Mouse (Mus musculus): Measurements from ENCODE around the gene Soat2. TPM values are rescaled to one million over a fixed set of nuclear protein-coding genes. Genes with fewer than 3 reads are reported as not detected.

Soat2 gene
- polyA plus RNA-seq, 1 experiment from 2014 or later, result 0.30 TPM

DNA sequence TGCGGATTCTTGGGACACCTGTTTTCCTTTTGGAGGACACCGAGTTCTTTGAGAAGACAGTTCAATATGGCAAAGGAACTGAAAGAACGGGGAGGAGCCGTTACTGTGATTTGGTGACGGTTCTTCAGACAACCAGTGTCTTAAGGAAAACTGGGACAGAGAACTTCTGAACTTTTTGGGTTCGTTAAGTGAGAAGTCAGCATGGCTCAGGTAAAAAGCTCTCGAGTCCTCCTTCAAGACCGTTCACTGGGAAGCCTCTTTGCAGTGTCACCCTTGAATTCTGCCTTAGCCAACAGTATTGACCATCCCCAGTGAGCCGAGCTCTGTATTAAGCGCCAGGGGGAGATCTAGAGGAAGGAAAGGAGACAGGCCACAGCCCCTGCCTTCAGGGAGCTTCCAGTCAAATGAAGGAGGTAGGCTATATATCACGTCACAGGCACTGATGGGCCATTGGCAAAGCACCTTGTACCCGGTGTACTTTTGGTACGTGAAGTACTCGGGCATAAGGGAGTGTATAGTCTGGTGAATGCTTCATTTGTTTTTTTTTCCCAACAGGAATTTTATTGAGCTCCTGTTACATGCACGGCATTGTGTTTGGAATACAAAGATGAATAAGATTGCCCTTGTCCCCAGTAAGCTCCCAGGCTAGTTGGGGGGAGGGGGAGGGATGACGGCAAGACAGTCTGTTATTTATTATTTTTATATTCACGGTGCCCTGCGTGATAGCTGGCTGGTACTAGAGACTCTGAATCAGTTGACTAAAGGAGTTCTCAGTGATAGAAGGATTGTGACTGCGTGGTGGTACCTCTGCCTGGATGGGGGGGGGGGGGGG is 54.6 kb downstream of the Soat2 start, which contains the start of gene Csad:
Gene Csad (minus strand): TSS at position 51 of the 832 bp plus-strand sequence.
- H3K9ac ChIP-seq (ENCODE audit: low read length), result peak within 1 kb of the TSS; percentile 98
- peak within 1 kb of the TSS; percentile 85 for H3K4me3 ChIP-seq (ENCODE audit: low read length)
- peaks cover 22% of the 10 kb centered on the region for H3K36me3 ChIP-seq (ENCODE audit: control insufficient read depth, insufficient read depth, low read length)
- WGBS, result 36% methylated on average over 19 of the region's 19 CpGs
- H3K4me2 ChIP-seq (ENCODE audit: low read depth, low read length), result peak within 1 kb of the TSS; percentile 76
- no peaks in the 10 kb centered on the region for H3K9me3 ChIP-seq (ENCODE audit: control insufficient read depth, low read length)
- peaks cover 30% of the 10 kb centered on the region for H3K4me1 ChIP-seq (replicated peaks; ENCODE audit: control insufficient read depth, insufficient read depth, low read length)
- ATAC-seq (ENCODE audit: low read depth), result no peak
- H3K27me3 ChIP-seq (ENCODE audit: control insufficient read depth, insufficient read depth, low read depth, low read length), result no peaks in the 10 kb centered on the region
- H3K27ac ChIP-seq (ENCODE audit: low read length), result peak within 1 kb of the TSS; percentile 100

DNA sequence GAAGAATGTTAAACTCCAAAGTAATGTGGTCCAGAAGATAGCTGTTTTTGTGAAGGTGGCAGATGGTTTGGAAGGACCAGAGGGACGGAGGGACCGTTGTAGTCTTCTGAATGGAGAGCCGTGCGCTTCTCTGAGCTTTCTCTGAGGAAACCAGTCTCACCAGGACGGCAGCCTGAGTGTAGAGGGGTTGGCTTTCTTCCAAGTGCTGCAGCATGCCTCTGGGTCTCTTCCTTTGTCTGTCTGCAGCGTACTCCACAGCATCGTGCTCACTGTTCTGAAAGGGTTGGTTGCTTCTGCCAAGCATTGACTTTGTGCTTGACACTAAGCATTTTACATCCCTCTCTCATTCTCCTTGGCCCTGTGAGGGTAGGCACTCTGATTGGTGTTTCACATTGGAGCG is 55.5 kb downstream of the Soat2 start:
- H3K27ac ChIP-seq (ENCODE audit: low read length), result peak overlapping the region; percentile 44; the same call in 1 of the 2 replicates
- peak overlapping the region; percentile 85 for H3K4me3 ChIP-seq (ENCODE audit: low read length)
- H3K9me3 ChIP-seq (ENCODE audit: control insufficient read depth, low read length), result no peaks in the 10 kb centered on the region
- H3K27me3 ChIP-seq (ENCODE audit: control insufficient read depth, insufficient read depth, low read depth, low read length), result no peaks in the 10 kb centered on the region
- H3K36me3 ChIP-seq (ENCODE audit: control insufficient read depth, insufficient read depth, low read length), result peaks cover 26% of the 10 kb centered on the region
- 26% methylated on average over 8 of the region's 8 CpGs for WGBS
- H3K4me1 ChIP-seq (replicated peaks; ENCODE audit: control insufficient read depth, insufficient read depth, low read length), result peaks cover 30% of the 10 kb centered on the region
- H3K4me2 ChIP-seq (ENCODE audit: low read depth, low read length), result peak overlapping the region; percentile 76
- H3K9ac ChIP-seq (ENCODE audit: low read length), result peak overlapping the region; percentile 98
- ATAC-seq (ENCODE audit: low read depth), result no peak

DNA sequence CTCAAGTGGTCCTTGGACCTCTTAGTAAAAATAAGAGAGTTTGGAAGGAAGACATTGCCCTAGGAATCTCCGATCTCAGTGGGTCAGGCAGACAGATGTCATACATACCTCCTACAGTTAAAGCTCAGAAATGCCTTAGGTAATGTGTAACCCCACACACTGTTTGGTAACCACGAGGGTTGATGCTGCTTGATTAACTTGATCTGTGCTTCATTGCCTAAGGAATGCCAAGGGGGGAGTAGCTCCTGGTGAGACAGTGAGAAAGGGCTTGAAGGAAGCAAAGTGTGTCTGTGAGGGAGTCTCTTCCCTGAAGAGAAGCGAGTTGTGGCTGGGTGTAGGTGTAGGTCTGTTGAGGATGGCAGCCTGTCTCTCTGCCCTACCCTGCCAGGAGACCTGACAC is 57.0 kb downstream of the Soat2 start:
- Histone ChIP-seq H3K36me3 (ENCODE audit: control insufficient read depth, insufficient read depth, low read length) (peaks cover 31% of the 10 kb centered on the region), H3K4me1 (replicated peaks; ENCODE audit: control insufficient read depth, insufficient read depth, low read length) (peaks cover 28% of the 10 kb centered on the region), H3K27ac (ENCODE audit: low read length) (no peak overlapping the region), H3K27me3 (ENCODE audit: control insufficient read depth, insufficient read depth, low read depth, low read length) (no peaks in the 10 kb centered on the region), H3K4me3 (ENCODE audit: low read length) (no peak overlapping the region), H3K4me2 (ENCODE audit: low read depth, low read length) (no peak overlapping the region), H3K9ac (ENCODE audit: low read length) (peak overlapping the region; percentile 28; the same call in 1 of the 2 replicates), H3K9me3 (ENCODE audit: control insufficient read depth, low read length) (no peaks in the 10 kb centered on the region)
- ATAC-seq (ENCODE audit: low read depth), result no peak
- WGBS, result 76% methylated on average over 3 of the region's 3 CpGs

DNA sequence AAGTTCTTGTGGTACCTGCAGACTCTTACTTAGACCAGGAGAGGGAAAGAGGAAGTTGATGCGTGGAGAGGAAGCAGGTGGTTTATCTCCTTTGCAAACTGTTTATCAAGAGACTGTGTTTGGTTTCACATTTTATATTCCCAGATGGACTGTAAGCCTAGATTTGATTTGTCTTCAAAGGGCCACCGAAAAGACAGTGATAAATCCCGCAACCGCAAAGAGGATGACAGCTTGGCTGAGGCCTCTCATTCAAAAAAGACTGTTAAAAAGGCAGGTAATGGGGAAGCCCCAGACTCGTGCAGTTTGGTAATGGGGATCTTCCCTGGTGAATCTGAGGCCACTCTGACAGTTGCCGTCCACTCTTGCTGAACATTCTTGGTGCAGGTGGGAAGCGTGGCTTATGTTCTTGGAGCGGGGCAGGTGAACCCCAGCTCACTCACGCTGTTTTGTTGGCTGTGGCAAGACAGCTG is 57.8 kb downstream of the Soat2 start:
- Histone ChIP-seq H3K4me3 (ENCODE audit: low read length) (no peak overlapping the region), H3K4me1 (replicated peaks; ENCODE audit: control insufficient read depth, insufficient read depth, low read length) (peaks cover 26% of the 10 kb centered on the region), H3K27ac (ENCODE audit: low read length) (no peak overlapping the region; the same call in 1 of the 2 replicates), H3K9ac (ENCODE audit: low read length) (no peak overlapping the region), H3K36me3 (ENCODE audit: control insufficient read depth, insufficient read depth, low read length) (peaks cover 39% of the 10 kb centered on the region), H3K9me3 (ENCODE audit: control insufficient read depth, low read length) (no peaks in the 10 kb centered on the region), H3K27me3 (ENCODE audit: control insufficient read depth, insufficient read depth, low read depth, low read length) (no peaks in the 10 kb centered on the region), H3K4me2 (ENCODE audit: low read depth, low read length) (no peak overlapping the region)
- ATAC-seq (ENCODE audit: low read depth), result no peak
- WGBS, result 64% methylated on average over 9 of the region's 9 CpGs

DNA sequence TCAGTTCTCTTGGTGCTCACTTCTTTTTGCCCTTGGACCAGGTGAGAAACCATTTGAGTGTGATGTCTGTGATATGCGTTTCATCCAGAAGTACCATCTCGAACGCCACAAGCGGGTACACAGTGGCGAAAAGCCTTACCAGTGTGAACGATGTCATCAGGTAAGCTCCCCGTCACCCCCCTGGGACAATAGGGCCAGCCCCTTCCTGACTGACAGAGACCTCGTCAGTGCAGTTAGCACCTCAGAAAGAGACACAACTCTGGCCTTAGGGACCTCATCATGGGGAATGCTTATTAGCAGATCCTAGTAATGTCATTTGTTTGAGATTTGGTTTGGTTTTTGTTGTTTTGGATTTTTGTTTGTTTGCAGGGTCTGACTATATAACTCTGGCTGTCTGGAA is 58.8 kb downstream of the Soat2 start:
- Histone ChIP-seq H3K27ac (ENCODE audit: low read length) (no peak overlapping the region), H3K9ac (ENCODE audit: low read length) (no peak overlapping the region), H3K9me3 (ENCODE audit: control insufficient read depth, low read length) (no peaks in the 10 kb centered on the region), H3K4me2 (ENCODE audit: low read depth, low read length) (no peak overlapping the region), H3K36me3 (ENCODE audit: control insufficient read depth, insufficient read depth, low read length) (peaks cover 42% of the 10 kb centered on the region), H3K27me3 (ENCODE audit: control insufficient read depth, insufficient read depth, low read depth, low read length) (no peaks in the 10 kb centered on the region), H3K4me3 (ENCODE audit: low read length) (no peak overlapping the region), H3K4me1 (replicated peaks; ENCODE audit: control insufficient read depth, insufficient read depth, low read length) (peaks cover 26% of the 10 kb centered on the region)
- ATAC-seq (ENCODE audit: low read depth), result no peak
- WGBS, result 89% methylated on average over 8 of the region's 8 CpGs

DNA sequence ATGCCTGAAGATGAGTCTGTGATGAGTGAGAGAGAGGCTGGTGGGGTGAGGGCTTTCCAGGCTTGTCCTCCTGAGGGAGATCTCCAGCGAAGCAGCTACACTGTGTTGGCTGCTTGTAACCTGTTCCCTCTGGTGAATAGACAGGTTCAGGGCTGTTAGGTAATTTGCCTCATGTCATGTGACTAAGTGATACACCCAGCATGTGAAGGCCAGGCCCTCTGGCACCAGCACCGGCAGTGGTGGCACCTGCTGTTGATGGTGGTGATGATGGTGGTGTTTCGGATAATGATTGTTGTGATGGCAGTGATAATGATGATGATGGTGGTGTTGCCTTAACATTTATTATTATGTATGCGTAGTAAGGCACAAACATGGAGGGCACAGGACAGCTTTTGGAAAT is 60.5 kb downstream of the Soat2 start:
- no peak for ATAC-seq (ENCODE audit: low read depth)
- Histone ChIP-seq H3K27me3 (ENCODE audit: control insufficient read depth, insufficient read depth, low read depth, low read length) (no peaks in the 10 kb centered on the region), H3K9ac (ENCODE audit: low read length) (no peak overlapping the region), H3K4me2 (ENCODE audit: low read depth, low read length) (no peak overlapping the region), H3K4me1 (replicated peaks; ENCODE audit: control insufficient read depth, insufficient read depth, low read length) (peaks cover 11% of the 10 kb centered on the region), H3K36me3 (ENCODE audit: control insufficient read depth, insufficient read depth, low read length) (peaks cover 50% of the 10 kb centered on the region), H3K27ac (ENCODE audit: low read length) (no peak overlapping the region), H3K4me3 (ENCODE audit: low read length) (no peak overlapping the region), H3K9me3 (ENCODE audit: control insufficient read depth, low read length) (no peaks in the 10 kb centered on the region)
- 86% methylated on average over 4 of the region's 4 CpGs for WGBS

DNA sequence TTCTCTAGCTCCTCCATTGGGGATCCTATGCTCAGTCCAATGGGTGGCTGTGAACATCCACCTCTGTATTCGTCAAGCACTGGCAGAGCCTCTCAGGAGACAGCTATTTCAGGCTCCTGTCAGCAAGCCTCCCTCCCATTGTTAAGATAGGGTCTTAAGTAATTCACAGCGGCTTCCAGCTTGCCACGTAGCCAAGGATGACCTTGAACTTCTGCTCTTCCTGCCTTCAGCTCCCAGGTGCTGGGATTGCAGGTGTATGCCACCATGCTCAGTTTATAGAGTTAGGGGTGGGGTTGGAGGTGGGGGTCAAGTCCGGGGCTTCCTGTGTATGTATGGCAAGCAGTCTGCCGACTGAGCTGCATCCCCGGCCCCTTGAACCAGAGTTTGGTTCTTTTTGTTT is 61.6 kb downstream of the Soat2 start:
- no peaks in the 10 kb centered on the region for H3K9me3 ChIP-seq (ENCODE audit: control insufficient read depth, low read length)
- H3K4me2 ChIP-seq (ENCODE audit: low read depth, low read length), result no peak overlapping the region
- H3K27ac ChIP-seq (ENCODE audit: low read length), result no peak overlapping the region
- H3K9ac ChIP-seq (ENCODE audit: low read length), result no peak overlapping the region
- H3K4me1 ChIP-seq (replicated peaks; ENCODE audit: control insufficient read depth, insufficient read depth, low read length), result peaks cover 6% of the 10 kb centered on the region; the same call in 1 of the 2 replicates
- H3K27me3 ChIP-seq (ENCODE audit: control insufficient read depth, insufficient read depth, low read depth, low read length), result no peaks in the 10 kb centered on the region
- peaks cover 48% of the 10 kb centered on the region for H3K36me3 ChIP-seq (ENCODE audit: control insufficient read depth, insufficient read depth, low read length)
- H3K4me3 ChIP-seq (ENCODE audit: low read length), result no peak overlapping the region
- 75% methylated on average over 6 of the region's 6 CpGs for WGBS
- ATAC-seq (ENCODE audit: low read depth), result no peak

Other genes with a start within 250 kb of the Soat2 start
- 14.2 and 23.3 TPM in 2 replicates for gene Krt4, start 225.8 kb upstream of the Soat2 start, polyA plus RNA-seq (2015; fragmentation: Nextera tagmentation; extraction: Ambion mirVana)
- gene Krt79, start 210.2 kb upstream of the Soat2 start, polyA plus RNA-seq (2015; fragmentation: Nextera tagmentation; extraction: Ambion mirVana), result 0.80 and 1.2 TPM in 2 replicates
- 0.10 and 0.21 TPM in 2 replicates for gene Krt78, start 196.2 kb upstream of the Soat2 start, polyA plus RNA-seq (2015; fragmentation: Nextera tagmentation; extraction: Ambion mirVana)
- 402 and 445 TPM in 2 replicates for gene Krt8, start 146.0 kb upstream of the Soat2 start, polyA plus RNA-seq (2015; fragmentation: Nextera tagmentation; extraction: Ambion mirVana)
- 263 and 293 TPM in 2 replicates for gene Krt18, start 122.3 kb upstream of the Soat2 start, polyA plus RNA-seq (2015; fragmentation: Nextera tagmentation; extraction: Ambion mirVana)
- 122 and 123 TPM in 2 replicates for gene Eif4b, start 76.8 kb upstream of the Soat2 start, polyA plus RNA-seq (2015; fragmentation: Nextera tagmentation; extraction: Ambion mirVana)
- 68.5 and 72.8 TPM in 2 replicates for gene Tns2, start 50.1 kb upstream of the Soat2 start, polyA plus RNA-seq (2015; fragmentation: Nextera tagmentation; extraction: Ambion mirVana)
- 21.2 and 22.7 TPM in 2 replicates for gene Spryd3, start 14.3 kb upstream of the Soat2 start, polyA plus RNA-seq (2015; fragmentation: Nextera tagmentation; extraction: Ambion mirVana)
- gene Igfbp6, start 6.2 kb upstream of the Soat2 start, polyA plus RNA-seq (2015; fragmentation: Nextera tagmentation; extraction: Ambion mirVana), result 25.8 and 34.5 TPM in 2 replicates
- 64.0 and 67.0 TPM in 2 replicates for gene Zfp740, start 52.7 kb downstream of the Soat2 start, polyA plus RNA-seq (2015; fragmentation: Nextera tagmentation; extraction: Ambion mirVana)
- 69.5 and 70.6 TPM in 2 replicates for gene Csad, start 54.2 kb downstream of the Soat2 start, polyA plus RNA-seq (2015; fragmentation: Nextera tagmentation; extraction: Ambion mirVana)
- gene Itgb7, start 81.4 kb downstream of the Soat2 start, polyA plus RNA-seq (2015; fragmentation: Nextera tagmentation; extraction: Ambion mirVana), result 3.0 and 3.9 TPM in 2 replicates
- gene Rarg, start 107.0 kb downstream of the Soat2 start, polyA plus RNA-seq (2015; fragmentation: Nextera tagmentation; extraction: Ambion mirVana), result 46.7 and 46.9 TPM in 2 replicates
- gene Gm9918, start 120.0 kb downstream of the Soat2 start, polyA plus RNA-seq (2015; fragmentation: Nextera tagmentation; extraction: Ambion mirVana), result 0.34 and 0.57 TPM in 2 replicates
- 58.3 and 61.1 TPM in 2 replicates for gene Mfsd5, start 128.9 kb downstream of the Soat2 start, polyA plus RNA-seq (2015; fragmentation: Nextera tagmentation; extraction: Ambion mirVana)
- gene Espl1, start 145.7 kb downstream of the Soat2 start, polyA plus RNA-seq (2015; fragmentation: Nextera tagmentation; extraction: Ambion mirVana), result 27.3 and 30.6 TPM in 2 replicates
- 390 and 403 TPM in 2 replicates for gene Pfdn5, start 175.6 kb downstream of the Soat2 start, polyA plus RNA-seq (2015; fragmentation: Nextera tagmentation; extraction: Ambion mirVana)
- 98.3 and 101 TPM in 2 replicates for gene Myg1, start 181.2 kb downstream of the Soat2 start, polyA plus RNA-seq (2015; fragmentation: Nextera tagmentation; extraction: Ambion mirVana)
- 73.5 and 80.3 TPM in 2 replicates for gene Aaas, start 200.2 kb downstream of the Soat2 start, polyA plus RNA-seq (2015; fragmentation: Nextera tagmentation; extraction: Ambion mirVana)
- 0.25 and 1.6 TPM in 2 replicates for gene Sp7, start 216.7 kb downstream of the Soat2 start, polyA plus RNA-seq (2015; fragmentation: Nextera tagmentation; extraction: Ambion mirVana)